9 mouse cellular contexts compared by ENCODE assay signal in genomic region chrX:72655789-72656188, GRCm38 (mm10). TPM values are rescaled to one million over a fixed set of nuclear protein-coding genes. Genes with fewer than 3 reads are reported as not detected.
A peak's percentile ranks its signal among the peaks of the same experiment; 100 is the strongest.
DNase-seq lines count a peak whose midpoint lies in the region; ATAC-seq lines count a peak whose summit lies in the region.
"Had no signal": no experiment of that assay in that cellular context is flagged by ENCODE, and none has a peak within 500 bp of the region (broad histone marks: within the 10 kb centered on the region; RNA-seq: fewer than 3 reads in every experiment).

No protein-coding gene starts in this region.

- intact Hi-C loops in heart, postnatal 25 days (cut with DNase I) = no loop called here
- intact Hi-C loops in gastrocnemius, postnatal 14 days (cut with DNase I; ENCODE audit: low total_unique reads) = no loop called here

- H3K4me1 ChIP-seq in heart, embryonic 16.5 days (ENCODE audit: control insufficient read depth, insufficient read depth, low read length) = no peaks in the 10 kb centered on the region
- no peaks in the 10 kb centered on the region for H3K4me1 ChIP-seq in intestine, embryonic 16.5 days (ENCODE audit: control insufficient read depth, insufficient read depth, low read length)
- H3K4me1 ChIP-seq in neural tube, embryonic 12.5 days = no peaks in the 10 kb centered on the region

- 7% methylated on average over 11 of the region's 11 CpGs for WGBS in heart, embryonic 16.5 days
- 10% methylated on average over 11 of the region's 11 CpGs for WGBS in intestine, embryonic 16.5 days
- 15% methylated on average over 11 of the region's 11 CpGs for WGBS in neural tube, embryonic 12.5 days

- H3K27ac ChIP-seq in heart, embryonic 16.5 days (ENCODE audit: low read length) = no peak overlapping the region
- no peak overlapping the region for H3K27ac ChIP-seq in intestine, embryonic 16.5 days (ENCODE audit: low read length)
- H3K27ac ChIP-seq in neural tube, embryonic 12.5 days = no peak overlapping the region

- no peak overlapping the region for H3K9ac ChIP-seq in heart, embryonic 16.5 days (ENCODE audit: low read length)
- 0 out of 2 replicates have a peak overlapping the region, but pooled peaks have one; percentile 24 for H3K9ac ChIP-seq in intestine, embryonic 16.5 days (ENCODE audit: low read depth, low read length)
- H3K9ac ChIP-seq in neural tube, embryonic 12.5 days = peak overlapping the region; percentile 44; the same call in 1 of the 2 replicates

- H3K9me3 ChIP-seq in heart, embryonic 16.5 days (replicated peaks; ENCODE audit: control insufficient read depth, low read length) = no peaks in the 10 kb centered on the region
- H3K9me3 ChIP-seq in intestine, embryonic 16.5 days (ENCODE audit: control insufficient read depth, low read length) = no peaks in the 10 kb centered on the region
- no peaks in the 10 kb centered on the region for H3K9me3 ChIP-seq in neural tube, embryonic 12.5 days

- H3K27me3 ChIP-seq in heart, embryonic 16.5 days (ENCODE audit: control insufficient read depth, insufficient read depth, low read length) = no peaks in the 10 kb centered on the region
- H3K27me3 ChIP-seq in intestine, embryonic 16.5 days (replicated peaks; ENCODE audit: control insufficient read depth, insufficient read depth, low read length) = no peaks in the 10 kb centered on the region
- H3K27me3 ChIP-seq in neural tube, embryonic 12.5 days (replicated peaks) = no peaks in the 10 kb centered on the region

- H3K4me3 ChIP-seq in heart, embryonic 16.5 days (ENCODE audit: low read length) = peak overlapping the region; percentile 28
- H3K4me3 ChIP-seq in intestine, embryonic 16.5 days (ENCODE audit: low read length) = peak overlapping the region; percentile 36
- H3K4me3 ChIP-seq in neural tube, embryonic 12.5 days = peak overlapping the region; percentile 34

- peak overlapping the region; percentile 52 for H3K4me2 ChIP-seq in heart, embryonic 16.5 days (ENCODE audit: low read depth, low read length)
- H3K4me2 ChIP-seq in intestine, embryonic 16.5 days (ENCODE audit: low read depth, low read length) = peak overlapping the region; percentile 50
- H3K4me2 ChIP-seq in neural tube, embryonic 12.5 days (replicated peaks) = peak overlapping the region; percentile 57

- DNase-seq in heart, postnatal 25 days (ENCODE audit: low spot score) = no peak
- peak; percentile 35 for DNase-seq in embryo, embryonic 11 days
- no peak for DNase-seq in T-cell, adult 2 months (ENCODE audit: low spot score)
- DNase-seq in gastrocnemius, postnatal 14 days = no peak
- no peak for DNase-seq in c-Kit-positive CD71-positive TER-119-positive erythroid progenitor cells, embryonic 14.5 days (ENCODE audit: low spot score)

- no peaks in the 10 kb centered on the region for H3K36me3 ChIP-seq in heart, embryonic 16.5 days (ENCODE audit: control insufficient read depth, insufficient read depth)
- H3K36me3 ChIP-seq in intestine, embryonic 16.5 days (ENCODE audit: control insufficient read depth, insufficient read depth, low read length) = no peaks in the 10 kb centered on the region
- H3K36me3 ChIP-seq in neural tube, embryonic 12.5 days = no peaks in the 10 kb centered on the region

- ATAC-seq in heart, embryonic 16.5 days (replicated peaks; ENCODE audit: extremely low read depth, insufficient read depth, low FRiP score) = no peak
- no peak for ATAC-seq in intestine, embryonic 16.5 days
- ATAC-seq in neural tube, embryonic 12.5 days (ENCODE audit: low FRiP score, low read depth) = peak; percentile 82

RNA-seq across cellular contexts. Expression of gene Gabra3, which starts 0.9 kb away (rescaled TPM):
- 1.2 and 1.4 TPM in 2 replicates for polyA plus RNA-seq in heart, embryonic 16.5 days (2015; fragmentation: Nextera tagmentation; extraction: Ambion mirVana)
- under 1 TPM; 0.13 to 0.48 TPM for total RNA-seq in heart, postnatal 25 days (2021)
- polyA plus RNA-seq in intestine, embryonic 16.5 days (2015; fragmentation: Nextera tagmentation; extraction: Ambion mirVana) = 2.0 and 2.3 TPM in 2 replicates
- 5.4 and 6.5 TPM in 2 replicates for polyA plus RNA-seq in neural tube, embryonic 12.5 days (2016; fragmentation: Nextera tagmentation; extraction: Ambion mirVana)
- total RNA-seq in gastrocnemius, postnatal 14 days (2021) = 1 to 10 TPM in 1 of 2 experiments, under 1 TPM in 1; 0.73 to 1.4 TPM
- total RNA-seq: neutrophil, adult 5-6 weeks had no signal
